In the genomic region with DNA sequence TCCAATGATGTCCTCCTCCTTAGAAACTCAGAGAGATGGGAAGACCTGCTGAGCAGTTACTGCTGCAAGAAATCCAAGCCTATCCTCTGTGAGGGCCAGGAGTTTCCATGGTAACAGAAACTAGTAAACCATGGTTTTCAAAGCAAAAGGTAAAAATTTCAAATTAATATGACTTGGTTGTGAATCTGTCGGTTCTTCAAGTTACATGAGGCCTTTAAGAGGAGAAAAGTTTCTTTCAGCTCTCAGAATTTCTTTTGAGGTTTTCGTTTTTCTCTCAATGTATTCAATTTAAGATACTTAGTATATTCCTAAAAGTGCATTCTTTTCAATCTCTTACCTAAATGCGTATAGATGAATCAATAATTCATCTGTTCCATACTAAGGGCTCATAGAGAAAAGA, we compare ENCODE assay signal across 10 mouse cellular contexts. TPM values are rescaled to one million over a fixed set of nuclear protein-coding genes. Genes with fewer than 3 reads are reported as not detected.
DNase-seq lines count a peak whose midpoint lies in the region; ATAC-seq and TF ChIP-seq lines count a peak whose summit lies in the region.
"Had no signal": no experiment of that assay in that cellular context is flagged by ENCODE, and none has a peak within 500 bp of the region (broad histone marks: within the 10 kb centered on the region; RNA-seq: fewer than 3 reads in every experiment).

No protein-coding gene starts in this region.

- no peaks in the 10 kb centered on the region for H3K9me3 ChIP-seq in kidney, postnatal 0 days (replicated peaks; ENCODE audit: low read length)
- H3K9me3 ChIP-seq in limb, embryonic 13.5 days, result no peaks in the 10 kb centered on the region
- H3K9me3 ChIP-seq: midbrain, embryonic 13.5 days had no signal

- H3K27ac ChIP-seq in heart, adult 2 months, result peak overlapping the region; percentile 44
- H3K27ac ChIP-seq in kidney, postnatal 0 days, result peak overlapping the region; percentile 60
- peak overlapping the region; percentile 79; the same call in 1 of the 2 replicates for H3K27ac ChIP-seq in limb, embryonic 13.5 days
- H3K27ac ChIP-seq: midbrain, embryonic 13.5 days had no signal

- no peaks in the 10 kb centered on the region for H3K27me3 ChIP-seq in heart, adult 2 months (ENCODE audit: control insufficient read depth, insufficient read depth, low read length)
- H3K27me3 ChIP-seq in kidney, postnatal 0 days (ENCODE audit: insufficient read depth, low read length), result no peaks in the 10 kb centered on the region
- H3K27me3 ChIP-seq in limb, embryonic 13.5 days, result no peaks in the 10 kb centered on the region
- H3K27me3 ChIP-seq: midbrain, embryonic 13.5 days had no signal

- H3K4me1 ChIP-seq in heart, adult 2 months (ENCODE audit: control insufficient read depth, insufficient read depth, low read length), result peaks cover 3% of the 10 kb centered on the region
- peaks cover 11% of the 10 kb centered on the region for H3K4me1 ChIP-seq in kidney, postnatal 0 days (replicated peaks; ENCODE audit: insufficient read depth, low read length)
- peaks cover 25% of the 10 kb centered on the region for H3K4me1 ChIP-seq in limb, embryonic 13.5 days

- TF ChIP-seq EP300 in heart, adult 2 months (IDR thresholded peaks at IDR 0.05; ENCODE audit: insufficient read depth, low read depth, low read length), result no peak

- intact Hi-C loops in heart, adult 2 months (cut with DNase I), result loop anchor here (5.0 kb wide), 2 partner anchors 39 to 41 kb away; no protein-coding TSS in a partner anchor

- no peak for TF ChIP-seq POLR2A in heart, adult 2 months (IDR thresholded peaks at IDR 0.05; ENCODE audit: insufficient read depth, low read depth, low read length)
- TF ChIP-seq POLR2A in brain, embryonic 14.5 days (IDR thresholded peaks at IDR 0.05; ENCODE audit: borderline replicate concordance, extremely low read depth, insufficient read depth, insufficient read length, poor library complexity, severe bottlenecking), result no peak

- H3K79me2 ChIP-seq in heart, adult 2 months (replicated peaks; ENCODE audit: control insufficient read depth, insufficient read depth, low read length), result no peaks in the 10 kb centered on the region

- 70% methylated on average over 3 of the region's 3 CpGs for WGBS in heart, adult 2 months
- 65% methylated on average over 3 of the region's 3 CpGs for WGBS in kidney, postnatal 0 days
- WGBS in limb, embryonic 13.5 days, result 38% methylated on average over 3 of the region's 3 CpGs

- TF ChIP-seq CTCF in heart, adult 2 months (IDR thresholded peaks at IDR 0.05), result no peak
- TF ChIP-seq CTCF in kidney, postnatal 0 days (IDR thresholded peaks at IDR 0.05; ENCODE audit: low read depth), result no peak
- TF ChIP-seq CTCF in brain, embryonic 14.5 days (IDR thresholded peaks at IDR 0.05; ENCODE audit: borderline replicate concordance, extremely low read depth, insufficient read depth, insufficient read length), result no peak

- H3K4me2 ChIP-seq in kidney, postnatal 0 days (ENCODE audit: low read length), result no peak overlapping the region
- H3K4me2 ChIP-seq in limb, embryonic 13.5 days (replicated peaks), result peak overlapping the region; percentile 37
- H3K4me2 ChIP-seq: midbrain, embryonic 13.5 days had no signal

- no peak for ATAC-seq in kidney, postnatal 0 days (replicated peaks; ENCODE audit: low FRiP score, low read depth)
- no peak for ATAC-seq in limb, embryonic 13.5 days (ENCODE audit: low FRiP score, low read depth)

- no peak overlapping the region for H3K9ac ChIP-seq in heart, adult 2 months (ENCODE audit: low read depth, low read length)
- H3K9ac ChIP-seq in kidney, postnatal 0 days (ENCODE audit: low read depth, low read length), result no peak overlapping the region
- no peak overlapping the region for H3K9ac ChIP-seq in limb, embryonic 13.5 days
- H3K9ac ChIP-seq: midbrain, embryonic 13.5 days had no signal

- no peaks in the 10 kb centered on the region; the same call in 1 of the 2 replicates for H3K36me3 ChIP-seq in heart, adult 2 months (ENCODE audit: control insufficient read depth, insufficient read depth, low read length)
- H3K36me3 ChIP-seq in kidney, postnatal 0 days (ENCODE audit: insufficient read depth, low read length), result no peaks in the 10 kb centered on the region
- H3K36me3 ChIP-seq in limb, embryonic 13.5 days, result no peaks in the 10 kb centered on the region
- H3K36me3 ChIP-seq: midbrain, embryonic 13.5 days had no signal

- H3K4me3 ChIP-seq in heart, adult 2 months, result no peak overlapping the region
- H3K4me3 ChIP-seq in kidney, postnatal 0 days (replicated peaks; ENCODE audit: low read depth, low read length), result no peak overlapping the region
- H3K4me3 ChIP-seq in limb, embryonic 13.5 days, result no peak overlapping the region
- H3K4me3 ChIP-seq: midbrain, embryonic 13.5 days had no signal

- DNase-seq in heart, adult 2 months, result no peak
- no peak for DNase-seq in heart, adult 9 months (ENCODE audit: low spot score in 2 of 2)
- no peak for DNase-seq in kidney, postnatal 0 days (ENCODE audit: low spot score)
- DNase-seq in kidney, postnatal 36 days, result no peak
- DNase-seq in brain, embryonic 14.5 days (ENCODE audit: low read depth), result peak; percentile 22
- DNase-seq in frontal cortex, postnatal 25 days (ENCODE audit: low spot score in 2 of 2), result no peak
- DNase-seq in cerebellum, postnatal 36 days, result no peak
- DNase-seq: thymus, postnatal 36 days had no signal

RNA-seq across cellular contexts. Expression of a gene that starts 53.9 kb away (rescaled TPM):
- 1 to 10 TPM; 3.3 to 3.4 TPM for total RNA-seq in heart, adult 2 months (2021)
- 7.8 and 17.4 TPM in 2 replicates for polyA plus RNA-seq in heart, adult 2 months (2012; rRNA removed)
- polyA plus RNA-seq in kidney, postnatal 0 days (2015; fragmentation: Nextera tagmentation; extraction: Ambion mirVana), result 2.8 and 4.0 TPM in 2 replicates
- polyA plus RNA-seq in brain, embryonic 14.5 days (2012; rRNA removed), result 0.25 and 0.42 TPM in 2 replicates
- 5.8 and 6.2 TPM in 2 replicates for polyA plus RNA-seq in limb, embryonic 13.5 days (2015; fragmentation: Nextera tagmentation; extraction: Ambion mirVana)
